Comparison of ENCODE assay signal across 39 mouse cellular contexts in the genomic region with DNA sequence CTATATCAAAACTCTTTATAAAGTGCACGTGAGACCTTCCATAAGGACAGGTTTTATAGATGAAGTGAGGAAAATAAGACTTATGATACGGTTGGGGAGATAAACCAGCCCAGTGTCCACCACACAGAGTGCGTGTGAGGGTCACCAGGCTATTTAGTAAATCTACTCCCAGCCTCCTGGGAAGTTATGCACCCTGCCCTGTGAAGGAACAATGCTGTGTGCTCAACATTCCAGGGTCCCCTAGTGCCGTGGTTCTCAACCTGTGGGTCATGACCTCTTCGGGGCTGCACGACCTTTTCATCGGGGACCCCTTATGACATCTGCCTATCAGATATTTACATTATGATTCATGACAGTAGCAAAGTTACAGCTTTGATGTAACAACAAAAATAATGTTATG. TPM values are rescaled to one million over a fixed set of nuclear protein-coding genes. Genes with fewer than 3 reads are reported as not detected.
"Had no signal": no experiment of that assay in that cellular context is flagged by ENCODE, and none has a peak within 500 bp of the region (broad histone marks: within the 10 kb centered on the region; RNA-seq: fewer than 3 reads in every experiment).

No protein-coding gene starts in this region.

- H3K27me3 ChIP-seq: limb, embryonic 12.5 days; limb, embryonic 13.5 days; limb, embryonic 15.5 days; liver, embryonic 12.5 days; liver, embryonic 13.5 days; liver, embryonic 15.5 days; lung, embryonic 15.5 days; megakaryocyte, embryonic 14.5 days; midbrain, embryonic 12.5 days; midbrain, embryonic 13.5 days; midbrain, embryonic 15.5 days; neural tube, embryonic 12.5 days had no signal

- DNase-seq: left cerebral cortex, postnatal 4 days; liver; liver, embryonic 13.5 days; liver, postnatal 0 days; lung, adult 18-20 months; lung, adult 2 months; lung, postnatal 10 days; lung, postnatal 14 days; lung, postnatal 36 days; lung, postnatal 4 days; midbrain, embryonic 14.5 days had no signal

- ATAC-seq: liver, embryonic 12.5 days; liver, postnatal 0 days; lung, postnatal 0 days; midbrain, embryonic 13.5 days; midbrain, embryonic 15.5 days; midbrain, embryonic 16.5 days had no signal

- H3K9me3 ChIP-seq: limb, embryonic 10.5 days; limb, embryonic 15.5 days; liver, embryonic 12.5 days; liver, embryonic 13.5 days; liver, embryonic 15.5 days; lung, embryonic 15.5 days; midbrain, embryonic 10.5 days; midbrain, embryonic 12.5 days; midbrain, embryonic 15.5 days; neural tube, embryonic 12.5 days had no signal

- H3K4me1 ChIP-seq: limb, embryonic 10.5 days; limb, embryonic 12.5 days; liver, embryonic 12.5 days; liver, embryonic 13.5 days; liver, embryonic 15.5 days; megakaryocyte, embryonic 14.5 days; midbrain, embryonic 10.5 days; midbrain, embryonic 12.5 days; midbrain, embryonic 13.5 days; midbrain, embryonic 15.5 days; neural tube, embryonic 12.5 days had no signal

- H3K27ac ChIP-seq: limb, embryonic 10.5 days; limb, embryonic 12.5 days; limb, embryonic 13.5 days; limb, embryonic 15.5 days; liver, embryonic 12.5 days; liver, embryonic 13.5 days; liver, embryonic 14.5 days; liver, embryonic 15.5 days; lung, embryonic 15.5 days; macrophage; midbrain, embryonic 10.5 days; midbrain, embryonic 12.5 days; midbrain, embryonic 13.5 days; midbrain, embryonic 15.5 days; neural tube, embryonic 12.5 days had no signal

- H3K9ac ChIP-seq: limb, embryonic 12.5 days; limb, embryonic 13.5 days; limb, embryonic 15.5 days; liver, embryonic 12.5 days; liver, embryonic 13.5 days; liver, embryonic 14.5 days; liver, embryonic 15.5 days; liver, postnatal 0 days; lung, embryonic 14.5 days; lung, embryonic 15.5 days; midbrain, embryonic 12.5 days; midbrain, embryonic 13.5 days; neural tube, embryonic 12.5 days had no signal

- H3K4me3 ChIP-seq: limb, embryonic 10.5 days; limb, embryonic 12.5 days; limb, embryonic 13.5 days; limb, embryonic 15.5 days; liver, embryonic 12.5 days; liver, embryonic 13.5 days; liver, embryonic 15.5 days; lung, embryonic 15.5 days; megakaryocyte, embryonic 14.5 days; midbrain, embryonic 10.5 days; midbrain, embryonic 12.5 days; midbrain, embryonic 13.5 days; midbrain, embryonic 15.5 days; myocyte; neural tube, embryonic 12.5 days had no signal

- H3K4me2 ChIP-seq: limb, embryonic 12.5 days; limb, embryonic 13.5 days; limb, embryonic 15.5 days; liver, embryonic 11.5 days; liver, embryonic 12.5 days; liver, embryonic 13.5 days; liver, embryonic 15.5 days; lung, embryonic 14.5 days; lung, embryonic 15.5 days; midbrain, embryonic 11.5 days; midbrain, embryonic 12.5 days; midbrain, embryonic 13.5 days; midbrain, embryonic 15.5 days; neural tube, embryonic 12.5 days had no signal

RNA-seq across cellular contexts. Expression of a gene that starts 19.8 kb away (rescaled TPM):
- total RNA-seq: liver, adult 2 months; megakaryocyte progenitor cell, adult 5-6 weeks; megakaryocyte, adult 5-6 weeks; megakaryocyte-erythroid progenitor cell, adult 5-6 weeks; monocyte, adult 5-6 weeks had no signal
- polyA plus RNA-seq: limb, embryonic 10.5 days; limb, embryonic 11.5 days; limb, embryonic 12.5 days; liver, adult 2 months; liver, embryonic 11.5 days; liver, embryonic 12.5 days; liver, embryonic 13.5 days; liver, embryonic 14.5 days; liver, embryonic 15.5 days; liver, embryonic 16.5 days; liver, postnatal 0 days; lung, embryonic 15.5 days; lung, postnatal 0 days; macrophage; myocyte had no signal
